Mouse (Mus musculus) c-Kit-negative CD71-positive TER-119-positive erythroid progenitor cells, embryonic 14.5 days (primary cell): ENCODE measurements around the gene Fn3k.
A peak's percentile ranks its signal among the peaks of the same experiment; 100 is the strongest.

ENCODE experiments used
- DNase-seq: peaks from one replicate; pipeline ENCODE4 v3.0.0-alpha.2; 2013; ENCODE audit warnings: low read depth, low spot score

Fn3k gene

GRCm38 (mm10) chr11:121434156-121435155 is at the start of gene Fn3k:
Gene Fn3k (plus strand): TSS chr11:121434913.
- DNase-seq, result peak; percentile 75

DNA sequence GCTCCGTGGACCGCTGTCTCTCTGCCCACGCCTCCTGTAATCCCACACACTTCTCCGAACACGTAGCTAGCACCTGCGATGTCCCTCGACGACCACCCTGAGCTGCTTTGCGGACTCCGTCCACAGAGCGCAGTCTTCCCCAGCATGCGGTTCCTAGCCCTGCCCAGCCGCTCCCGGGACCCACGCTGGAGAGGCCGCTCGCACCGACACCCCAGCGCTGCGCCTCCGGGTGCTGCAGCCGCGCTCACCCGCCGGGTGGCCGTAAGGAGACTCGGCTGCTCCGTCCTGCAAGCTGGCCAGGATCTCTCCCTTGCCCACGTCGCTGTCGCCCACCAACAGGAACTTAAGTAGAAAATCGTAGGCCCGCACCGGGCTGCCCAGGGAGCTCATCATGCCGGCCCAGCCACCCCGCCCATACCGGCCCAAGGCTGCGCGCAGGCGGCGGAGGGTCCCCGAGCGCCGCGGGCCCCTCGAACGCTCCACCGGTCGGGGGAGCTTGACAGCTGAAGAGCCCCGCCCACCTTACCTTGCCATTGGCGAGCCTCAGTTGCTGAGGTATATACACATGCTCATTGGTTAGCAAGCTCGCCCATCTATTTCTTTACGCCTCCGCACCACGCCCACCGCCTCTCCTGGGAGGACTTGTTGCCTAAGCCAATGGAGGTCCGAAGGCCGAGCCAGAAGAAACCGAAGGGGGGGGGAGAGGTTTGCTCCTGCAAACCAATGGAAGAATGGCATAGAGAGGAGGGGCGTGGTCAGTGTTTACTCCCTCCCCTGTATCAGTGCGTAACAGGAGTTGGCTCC is 46.8 kb upstream of the Fn3k start, which contains the start of gene Rab40b:
Gene Rab40b (minus strand): TSS at position 502 of the 804 bp plus-strand sequence.
- DNase-seq, result peak; percentile 68

DNA sequence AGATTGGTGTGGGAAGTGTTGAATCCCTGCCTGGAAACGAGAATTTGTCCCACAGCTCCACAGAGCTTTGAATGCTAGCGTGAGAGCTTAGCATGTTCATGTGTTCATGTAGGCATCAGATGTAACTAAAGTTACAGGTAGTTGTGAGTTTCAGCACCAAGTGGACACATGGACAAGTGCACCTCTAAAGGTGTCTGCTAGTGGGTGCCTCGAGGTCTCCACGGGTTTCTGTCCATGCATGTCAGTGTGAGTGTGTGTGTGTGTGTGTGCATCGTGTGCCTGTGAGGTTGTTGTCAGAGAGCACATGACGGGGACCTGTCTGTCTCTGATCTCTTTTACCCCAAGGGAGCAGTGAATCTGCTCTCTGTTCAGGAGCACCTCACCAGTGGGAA is 46.2 kb upstream of the Fn3k start:
- DNase-seq, result no peak

DNA sequence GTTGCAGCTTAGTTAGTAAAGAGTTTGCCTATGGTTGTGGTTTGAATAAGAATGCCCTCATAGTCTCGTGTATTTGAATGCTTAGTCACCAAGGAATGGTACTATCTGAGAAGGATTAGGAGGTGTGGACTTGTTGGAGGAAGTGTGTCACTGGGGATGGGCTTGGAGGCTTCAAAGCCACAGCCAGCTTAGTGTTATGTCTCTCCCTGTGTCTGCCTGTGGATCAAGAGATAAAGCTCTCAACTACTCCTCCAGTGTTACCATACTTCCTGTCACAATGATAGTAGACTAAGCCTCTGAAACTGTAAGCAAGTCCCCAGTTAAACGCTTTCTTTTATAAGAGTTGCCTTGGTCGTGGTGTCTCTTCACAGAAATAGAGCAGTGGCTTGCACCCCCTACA is 43.9 kb upstream of the Fn3k start:
- DNase-seq, result no peak

GRCm38 (mm10) chr11:121392405-121392804 is 42.3 kb upstream of the Fn3k start:
- DNase-seq, result no peak

GRCm38 (mm10) chr11:121407366-121408155 is 27.2 kb upstream of the Fn3k start:
- DNase-seq, result no peak

DNA sequence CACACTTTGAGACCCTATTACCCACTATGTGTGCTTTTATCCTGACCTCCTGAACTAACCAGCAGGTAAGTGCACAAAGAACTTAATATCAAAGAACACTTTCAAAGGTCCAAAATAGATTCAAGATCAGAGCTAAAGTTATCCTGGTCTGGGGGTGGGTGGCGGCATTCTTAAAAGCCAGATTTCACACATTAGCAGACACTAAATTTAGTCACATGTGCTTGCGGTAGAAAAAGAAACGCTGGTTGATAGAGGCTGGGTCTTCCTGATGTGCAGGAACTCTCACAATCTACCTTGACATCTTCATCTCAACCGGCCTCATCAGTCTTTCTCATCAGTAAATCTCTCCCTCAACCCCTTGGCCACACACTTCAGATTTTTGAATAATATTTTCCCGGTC is 20.0 kb upstream of the Fn3k start:
- DNase-seq, result no peak

DNA sequence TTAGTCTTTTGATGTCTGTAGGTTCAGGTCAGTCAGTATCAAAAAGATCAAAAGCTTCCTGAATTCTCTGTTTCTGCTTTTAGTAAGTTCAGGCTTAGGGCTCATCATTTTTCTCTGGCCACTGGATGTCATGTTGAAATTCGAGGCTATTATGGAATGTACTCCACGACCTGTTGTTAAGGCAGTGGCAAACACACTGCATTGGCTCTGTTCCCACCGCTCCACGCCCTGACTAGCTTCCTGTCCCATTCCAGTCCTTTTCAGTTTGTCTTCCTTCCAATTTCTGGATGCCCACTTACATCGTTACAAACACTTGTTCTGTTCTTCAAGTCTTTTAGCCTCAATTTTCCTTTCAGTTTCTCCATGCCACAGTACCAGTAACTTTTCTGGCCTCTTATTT is 19.4 kb upstream of the Fn3k start:
- DNase-seq, result no peak

DNA sequence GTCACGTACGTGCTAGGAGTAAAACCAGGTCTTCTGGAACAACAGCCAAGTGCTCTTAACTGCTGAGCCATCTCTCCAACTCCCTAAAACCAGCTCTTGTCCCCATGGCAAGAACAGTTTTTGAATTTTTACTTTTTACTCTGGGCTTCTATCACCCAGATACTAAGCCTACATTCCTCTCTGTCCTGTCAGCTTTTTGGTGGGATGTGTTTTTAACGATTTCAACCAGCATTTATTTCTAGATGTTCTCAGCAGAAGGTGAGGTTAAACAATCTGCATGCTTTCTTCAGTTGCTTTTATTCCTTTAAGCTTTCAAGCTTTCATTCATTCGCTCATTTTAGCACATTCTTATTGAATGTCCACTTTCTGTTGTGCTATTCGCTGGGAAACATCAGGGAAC is 16.7 kb upstream of the Fn3k start:
- no peak for DNase-seq

- no peak for DNase-seq
Measured at GRCm38 (mm10) chr11:121418932-121419331, 15.8 kb upstream of the Fn3k start.

GRCm38 (mm10) chr11:121420379-121420778 is 14.3 kb upstream of the Fn3k start:
- DNase-seq, result no peak

DNA sequence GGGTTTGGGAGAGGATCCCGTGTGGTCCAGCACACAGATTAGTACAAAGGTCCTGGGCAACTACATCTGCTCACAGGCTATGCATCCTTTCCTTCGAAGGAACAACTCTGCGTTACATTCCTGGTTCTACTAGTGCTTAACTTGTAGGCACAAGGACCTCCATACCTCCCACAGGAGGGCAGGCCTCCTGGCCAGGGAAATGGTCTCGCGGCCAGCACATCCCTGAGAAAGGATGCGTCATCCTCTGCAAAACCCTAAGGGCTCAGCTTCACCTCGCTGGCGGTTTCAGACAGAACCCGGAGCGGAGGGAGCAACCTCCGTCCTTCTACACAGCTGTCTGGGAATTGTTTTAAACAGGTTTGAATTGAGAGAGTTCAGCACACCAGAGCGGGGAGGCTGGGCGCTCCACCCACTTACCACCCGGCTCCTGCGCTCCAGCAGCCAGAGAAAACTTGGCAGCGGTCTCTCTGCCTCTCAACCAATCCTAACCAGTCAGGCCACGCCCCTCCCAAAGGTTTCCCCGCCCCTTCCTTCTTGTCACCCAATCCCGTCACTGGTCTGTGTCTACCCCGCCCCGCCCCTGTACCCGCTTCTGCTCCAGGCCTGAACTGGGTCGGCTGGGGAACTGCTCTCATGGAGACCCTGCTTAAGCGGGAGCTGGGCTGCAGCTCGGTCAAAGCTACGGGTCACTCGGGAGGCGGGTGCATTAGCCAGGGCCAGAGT is 13.7 kb upstream of the Fn3k start, which contains the start of gene Fn3krp:
Gene Fn3krp (plus strand): TSS at position 572 of the 723 bp plus-strand sequence.
- DNase-seq, result peak; percentile 99

DNA sequence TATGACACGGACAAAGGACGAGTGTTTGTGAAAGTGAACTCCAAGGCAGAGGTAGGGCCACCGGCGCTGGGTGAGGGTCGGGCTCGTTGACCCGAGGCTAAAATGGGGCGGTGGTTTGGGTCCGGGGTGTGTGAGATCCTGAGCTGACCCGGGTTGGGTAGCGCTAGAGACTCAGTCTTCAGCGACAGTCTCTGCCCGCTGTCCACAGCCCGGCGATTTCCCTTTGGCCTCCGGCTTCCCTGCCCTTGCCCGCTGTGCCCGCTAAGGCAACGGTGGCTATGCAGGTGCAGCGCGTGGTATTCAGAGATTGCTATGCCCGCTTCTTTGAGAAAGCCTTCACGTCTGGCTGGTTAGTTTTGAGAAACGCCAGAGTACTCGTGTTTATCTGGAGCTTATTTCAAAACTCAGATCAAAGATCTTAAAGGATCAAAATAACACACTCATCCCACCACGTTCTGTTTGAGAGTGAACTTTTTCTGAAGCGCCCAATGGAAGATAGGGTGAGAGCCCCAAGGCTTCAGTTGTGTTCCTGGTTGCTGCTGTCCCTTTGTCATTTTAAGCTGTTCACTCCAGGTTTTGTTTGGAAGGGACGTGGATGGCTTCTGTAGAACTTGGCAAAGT is 13.1 kb upstream of the Fn3k start:
- DNase-seq, result no peak

- peak; percentile 79 for DNase-seq
Measured at GRCm38 (mm10) chr11:121433397-121433796, 1.3 kb upstream of the Fn3k start.

DNA sequence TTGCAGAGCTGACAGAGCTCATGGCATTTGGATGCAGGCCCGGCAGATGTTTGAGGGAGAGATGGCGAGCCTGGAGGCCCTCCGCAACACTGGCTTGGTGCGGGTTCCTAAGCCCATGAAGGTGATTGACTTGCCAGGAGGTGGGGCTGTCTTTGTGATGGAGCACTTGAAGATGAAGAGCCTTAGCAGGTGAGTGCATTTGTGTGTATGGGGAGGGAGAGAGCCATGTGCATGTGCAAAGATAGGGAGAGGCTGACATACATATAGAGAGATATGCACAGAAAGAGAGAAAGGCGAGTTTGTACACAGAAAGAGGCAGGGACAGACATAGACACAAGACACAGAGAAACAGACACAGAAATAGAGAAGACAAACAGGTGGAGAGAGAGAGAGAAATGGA is 2.5 kb downstream of the Fn3k start:
- DNase-seq, result no peak

- no peak for DNase-seq
Measured at GRCm38 (mm10) chr11:121439686-121440292, 5.1 kb downstream of the Fn3k start.

DNA sequence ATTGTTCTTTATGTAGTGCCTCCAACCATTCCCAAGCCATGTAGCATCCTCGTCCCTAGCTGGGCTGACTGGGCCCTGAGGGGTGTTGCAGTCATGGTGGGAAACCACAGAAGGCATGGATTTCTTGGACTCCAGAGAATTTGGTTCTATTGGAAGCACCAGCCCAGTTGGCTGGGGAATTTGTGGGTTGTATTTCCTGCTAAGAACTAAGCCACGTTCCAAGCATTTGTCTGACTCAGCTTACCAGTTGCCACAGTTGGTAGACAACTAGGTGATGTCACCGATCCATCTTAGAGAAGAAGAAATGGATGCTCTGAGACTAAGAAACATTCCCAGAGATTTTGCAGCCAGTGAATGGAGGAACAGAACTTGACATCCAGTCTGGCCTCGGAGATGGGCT is 6.9 kb downstream of the Fn3k start:
- DNase-seq, result no peak

DNA sequence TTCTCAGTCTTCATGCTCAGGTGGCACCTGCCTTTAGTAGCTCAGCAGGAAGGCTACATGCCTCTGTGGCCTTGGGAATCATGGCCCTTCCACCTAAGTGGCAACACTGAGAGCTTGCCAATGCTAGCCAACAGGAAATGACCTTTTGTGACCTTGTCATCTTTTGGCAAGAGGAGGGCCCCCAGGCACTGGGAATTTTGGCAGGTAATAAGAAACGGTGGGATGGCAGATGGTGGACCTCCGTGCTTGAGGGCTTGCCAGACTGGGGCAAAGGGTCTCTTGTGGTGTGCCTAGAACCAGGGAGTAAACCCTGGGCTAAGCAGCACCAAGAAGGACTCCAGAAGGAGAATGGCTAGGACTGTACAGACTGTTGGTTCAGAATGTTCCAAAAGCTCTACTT is 7.4 kb downstream of the Fn3k start:
- DNase-seq, result no peak

GRCm38 (mm10) chr11:121451216-121451726 is 16.6 kb downstream of the Fn3k start:
- DNase-seq, result no peak
